Mouse (Mus musculus) myocyte (in vitro differentiated cells): Measurements from ENCODE around the gene Larp4b. TPM values are rescaled to one million over a fixed set of nuclear protein-coding genes. Genes with fewer than 3 reads are reported as not detected.

Experiments
- H3K27me3 ChIP-seq: one replicate; pipeline ENCODE4 v1.6.1; 2011; ENCODE audit not compliant: control insufficient read depth, insufficient read depth, insufficient read length
- H3K36me3 ChIP-seq: one replicate; pipeline ENCODE4 v1.6.1; 2011; ENCODE audit not compliant: control insufficient read depth, insufficient read depth
- H3K4me2 ChIP-seq: one replicate; pipeline ENCODE4 v1.6.1; 2011; ENCODE audit warnings: low read depth, control low read depth
- H3K4me3 ChIP-seq: one replicate; pipeline ENCODE4 v1.5.1; 2011; ENCODE audit warnings: mild to moderate bottlenecking, control low read depth, moderate library complexity
- H3K79me2 ChIP-seq: one replicate; pipeline ENCODE4 v1.6.1; 2011; ENCODE audit not compliant: control insufficient read depth, insufficient read depth
- H3ac ChIP-seq: one replicate; pipeline ENCODE4 v1.6.1; 2011; ENCODE audit not compliant: control insufficient read depth, insufficient read length
- CEBPB ChIP-seq: IDR thresholded peaks from 2 replicates; pipeline ENCODE4 v1.6.1; 2011; ENCODE audit warnings: mild to moderate bottlenecking, moderate library complexity; ENCODE audit not compliant: poor library complexity, insufficient read depth, severe bottlenecking
- E2F4 ChIP-seq: IDR thresholded peaks from one replicate; pipeline ENCODE4 v1.6.1; 2011; ENCODE audit warnings: mild to moderate bottlenecking, control low read depth, moderate library complexity; ENCODE audit not compliant: insufficient read depth
- MAX ChIP-seq: IDR thresholded peaks from one replicate; pipeline ENCODE4 v1.6.1; 2011; ENCODE audit warnings: low read depth, mild to moderate bottlenecking, control low read depth
- MYOD1 ChIP-seq, 3 experiments: IDR thresholded peaks; one replicate each; pipeline ENCODE4 v1.6.1; 2011; ENCODE audit warnings: control low read depth in 2 of 3, low read depth in 2 of 3, mild to moderate bottlenecking in 2 of 3, moderate library complexity in 1 of 3; ENCODE audit not compliant: insufficient read length in 2 of 3, control insufficient read depth in 1 of 3
- MYOG ChIP-seq, 3 experiments: IDR thresholded peaks; one replicate each; pipeline ENCODE4 v1.6.1; 2011; ENCODE audit warnings: control low read depth in 2 of 3, low read depth in 2 of 3, mild to moderate bottlenecking in 2 of 3; ENCODE audit not compliant: insufficient read length in 2 of 3, control insufficient read depth in 1 of 3, insufficient read depth in 1 of 3
- POLR2A ChIP-seq: IDR thresholded peaks from one replicate; pipeline ENCODE4 v1.6.1; 2011; ENCODE audit warnings: low read depth, mild to moderate bottlenecking, control low read depth, moderate library complexity; ENCODE audit not compliant: insufficient read length
- POLR2AphosphoS2 ChIP-seq: IDR thresholded peaks from one replicate; pipeline ENCODE4 v1.6.1; 2011; ENCODE audit warnings: low read depth, control low read depth; ENCODE audit not compliant: insufficient read length
- REST ChIP-seq: IDR thresholded peaks from one replicate; pipeline ENCODE4 v1.6.1; 2011; ENCODE audit warnings: mild to moderate bottlenecking, control low read depth, moderate library complexity; ENCODE audit not compliant: insufficient read depth, insufficient read length
- SRF ChIP-seq: IDR thresholded peaks from one replicate; pipeline ENCODE4 v1.6.1; 2011; ENCODE audit warnings: low read depth; ENCODE audit not compliant: control insufficient read depth, insufficient read length
- TCF12 ChIP-seq: IDR thresholded peaks from one replicate; pipeline ENCODE4 v1.6.1; 2011; ENCODE audit warnings: mild to moderate bottlenecking, control low read depth; ENCODE audit not compliant: poor library complexity, insufficient read depth, severe bottlenecking
- TCF3 ChIP-seq: IDR thresholded peaks from one replicate; pipeline ENCODE4 v1.6.1; 2011; ENCODE audit warnings: low read depth, control low read depth; ENCODE audit not compliant: insufficient read length
- USF1 ChIP-seq: IDR thresholded peaks from one replicate; pipeline ENCODE4 v1.6.1; 2011; ENCODE audit warnings: low read depth, mild to moderate bottlenecking, control low read depth, moderate library complexity
- polyA plus RNA-seq: library from polyadenylated mRNA; unstranded; fragments of >200 nt; fragmentation: generic; extraction: Trizol; gene quantifications from one replicate; pipeline ENCODE4 v1.2.1, GENCODE M21; 2012; ENCODE audit warnings: missing spikeins

The Larp4b gene
- polyA plus RNA-seq, 1 experiment, result 20.3 TPM

DNA sequence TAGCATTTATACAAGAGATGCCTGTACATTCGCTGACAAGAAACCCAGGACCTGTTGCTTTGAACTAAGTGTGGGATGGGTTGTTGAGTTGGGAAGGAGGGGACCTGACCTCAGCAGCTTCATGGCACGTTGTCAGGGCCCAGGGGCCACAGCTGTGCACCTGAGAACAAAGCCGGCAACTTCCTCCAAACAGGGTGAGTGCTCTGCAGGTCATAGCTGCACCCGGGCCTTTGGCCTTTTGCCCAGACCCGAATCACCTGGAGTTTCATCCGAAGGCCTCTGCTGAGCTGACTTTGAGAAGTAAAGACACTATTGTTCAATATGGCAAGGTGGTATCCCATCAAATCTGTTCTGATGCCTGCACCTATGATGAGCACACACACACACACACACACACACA lies 90.6 kb downstream of the Larp4b start:
- no peaks in the 10 kb centered on the region for H3K36me3 ChIP-seq
- H3K4me2 ChIP-seq, result no peak overlapping the region
- no peak overlapping the region for H3K4me3 ChIP-seq
- no peak overlapping the region for H3ac ChIP-seq
- no peaks in the 10 kb centered on the region for H3K27me3 ChIP-seq
- H3K79me2 ChIP-seq, result no peaks in the 10 kb centered on the region
- TF ChIP-seq E2F4 (no peak), SRF (no peak), POLR2A (no peak), USF1 (no peak), MYOG (IDR thresholded peaks at IDR 0.05; ENCODE audit: control insufficient read depth in 1 of 3, insufficient read depth in 1 of 3, insufficient read length in 2 of 3, low read depth in 2 of 3) (no peak), TCF3 (no peak), REST (no peak), MYOD1 (IDR thresholded peaks at IDR 0.05; ENCODE audit: control insufficient read depth in 1 of 3, insufficient read length in 2 of 3, low read depth in 2 of 3) (no peak), POLR2AphosphoS2 (no peak), MAX (no peak), CEBPB (no peak), TCF12 (no peak)

DNA sequence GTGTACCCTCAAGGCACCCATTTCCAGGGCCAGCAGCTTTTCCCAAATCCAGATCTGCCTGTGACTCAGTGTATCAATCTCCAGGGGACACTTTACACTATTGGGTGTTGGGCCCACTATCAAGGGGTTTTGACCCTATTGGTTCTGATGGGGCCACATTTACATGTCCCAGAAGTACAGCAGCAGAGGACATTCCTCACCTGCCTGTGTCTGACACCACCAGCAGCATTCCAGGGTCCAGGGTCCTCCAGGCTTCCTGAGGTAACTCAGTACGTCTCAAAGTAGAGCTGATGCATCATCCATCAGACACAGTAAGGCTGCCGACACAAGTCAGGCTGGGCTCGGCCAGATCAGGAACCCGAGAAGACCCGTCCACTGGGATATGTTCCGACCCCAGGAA lies 91.0 kb downstream of the Larp4b start:
- Histone ChIP-seq H3ac (no peak overlapping the region), H3K27me3 (no peaks in the 10 kb centered on the region), H3K36me3 (no peaks in the 10 kb centered on the region), H3K4me2 (no peak overlapping the region), H3K79me2 (no peaks in the 10 kb centered on the region), H3K4me3 (no peak overlapping the region)
- TF ChIP-seq MYOD1 (IDR thresholded peaks at IDR 0.05; ENCODE audit: control insufficient read depth in 1 of 3, insufficient read length in 2 of 3, low read depth in 2 of 3) (no peak), POLR2A (no peak), E2F4 (no peak), POLR2AphosphoS2 (no peak), TCF3 (no peak), CEBPB (no peak), MAX (no peak), REST (no peak), SRF (no peak), USF1 (no peak), TCF12 (no peak), MYOG (IDR thresholded peaks at IDR 0.05; ENCODE audit: control insufficient read depth in 1 of 3, insufficient read depth in 1 of 3, insufficient read length in 2 of 3, low read depth in 2 of 3) (no peak)

DNA sequence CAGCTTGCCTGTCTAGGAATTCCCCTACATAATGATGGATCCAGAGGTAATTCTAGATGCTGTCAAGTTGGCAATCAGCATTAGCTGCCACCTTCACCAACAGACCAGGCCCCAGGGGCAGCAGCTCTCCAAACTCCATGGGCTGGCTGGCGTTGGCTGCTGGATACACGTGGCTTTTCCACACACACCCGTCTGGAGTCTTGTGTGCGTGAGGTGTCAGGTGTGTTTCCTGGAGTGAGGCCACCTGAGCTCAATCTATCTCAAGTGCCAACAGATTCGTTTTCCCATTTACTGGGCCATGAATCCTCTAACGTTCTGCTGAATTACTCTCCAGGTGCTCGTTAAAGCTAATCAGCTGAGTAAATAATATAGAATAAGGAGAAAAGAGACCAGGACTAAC lies 93.5 kb downstream of the Larp4b start:
- Histone ChIP-seq H3ac (no peak overlapping the region), H3K4me3 (no peak overlapping the region), H3K36me3 (no peaks in the 10 kb centered on the region), H3K27me3 (no peaks in the 10 kb centered on the region), H3K79me2 (no peaks in the 10 kb centered on the region), H3K4me2 (no peak overlapping the region)
- TF ChIP-seq MYOG (IDR thresholded peaks at IDR 0.05; ENCODE audit: control insufficient read depth in 1 of 3, insufficient read depth in 1 of 3, insufficient read length in 2 of 3, low read depth in 2 of 3) (no peak), USF1 (no peak), POLR2AphosphoS2 (no peak)

DNA sequence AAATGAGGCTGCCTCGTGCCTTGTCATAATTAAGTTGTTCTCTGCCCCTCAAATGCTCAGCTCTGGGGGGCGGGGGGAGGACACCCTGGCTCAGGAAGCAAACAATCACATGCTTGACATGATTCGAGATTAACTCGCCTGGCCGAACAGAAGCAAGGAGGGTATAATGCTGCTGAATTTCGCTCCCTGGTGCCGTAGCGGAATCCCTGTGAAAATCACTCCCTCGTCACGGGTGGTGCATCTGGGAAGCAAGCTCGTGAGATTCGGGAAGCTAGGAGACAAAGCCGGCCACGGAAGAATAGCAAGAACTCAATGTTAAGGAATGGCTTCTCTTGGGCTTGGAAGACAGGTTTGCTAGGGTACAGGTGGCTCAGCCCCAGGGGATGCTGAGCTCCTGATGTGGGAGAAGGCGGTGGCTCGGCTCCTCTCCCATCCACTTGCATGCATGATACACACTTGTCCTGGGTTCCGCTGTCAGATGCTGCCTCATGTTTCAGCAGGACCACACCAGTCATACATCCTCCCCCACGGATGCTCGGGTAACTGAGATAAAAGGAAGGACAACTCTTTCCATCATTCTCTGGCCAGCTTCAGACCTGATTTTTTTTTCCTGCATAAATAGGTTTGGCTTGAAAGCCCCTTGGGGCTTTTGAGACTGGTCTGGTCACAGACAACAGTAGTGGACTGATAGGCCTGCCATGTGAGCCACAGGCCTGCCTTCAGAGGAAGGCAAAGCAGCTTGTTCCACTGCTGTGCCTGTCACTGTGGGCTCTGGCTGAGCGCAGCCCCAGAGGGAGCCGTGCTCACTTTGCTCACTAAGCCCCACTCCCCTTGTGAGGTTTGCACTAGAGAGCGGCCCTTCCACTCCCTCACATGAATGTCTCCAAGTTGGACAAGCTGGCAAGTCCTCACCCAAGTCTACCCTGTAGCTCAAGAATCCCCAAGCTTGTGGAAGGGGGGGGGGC lies 94.2 kb downstream of the Larp4b start:
- Histone ChIP-seq H3K36me3 (no peaks in the 10 kb centered on the region), H3K79me2 (no peaks in the 10 kb centered on the region), H3K4me2 (no peak overlapping the region), H3K4me3 (no peak overlapping the region), H3ac (no peak overlapping the region), H3K27me3 (no peaks in the 10 kb centered on the region)
- no peak for TF ChIP-seq POLR2AphosphoS2
- TF ChIP-seq POLR2A, result no peak
- TF ChIP-seq MYOD1 (IDR thresholded peaks at IDR 0.05; ENCODE audit: control insufficient read depth in 1 of 3, insufficient read length in 2 of 3, low read depth in 2 of 3), result no peak
- TF ChIP-seq USF1, result no peak
- no peak for TF ChIP-seq MAX
- no peak for TF ChIP-seq CEBPB
- no peak for TF ChIP-seq MYOG (IDR thresholded peaks at IDR 0.05; ENCODE audit: control insufficient read depth in 1 of 3, insufficient read depth in 1 of 3, insufficient read length in 2 of 3, low read depth in 2 of 3)
- TF ChIP-seq E2F4, result no peak
- no peak for TF ChIP-seq REST
- no peak for TF ChIP-seq SRF

DNA sequence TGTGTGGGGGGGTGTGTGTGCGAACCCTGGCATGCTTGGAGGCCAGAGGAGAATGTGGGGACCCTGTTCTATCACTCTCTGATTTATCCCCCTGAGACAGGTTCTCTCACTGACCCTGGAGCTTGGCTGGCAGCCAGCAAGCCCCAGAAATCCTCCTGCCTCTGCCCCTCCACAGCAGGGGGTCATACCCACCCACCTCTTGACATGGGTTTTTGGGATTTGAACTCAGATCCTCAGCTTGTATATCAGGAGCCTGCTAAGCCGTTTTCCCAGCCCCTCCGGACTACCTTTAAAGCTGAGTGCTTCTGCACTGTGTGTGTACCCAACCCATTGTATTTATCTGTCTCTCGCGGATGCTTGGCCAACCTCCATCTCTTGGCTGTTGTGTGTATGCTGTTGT lies 95.8 kb downstream of the Larp4b start:
- Histone ChIP-seq H3K27me3 (no peaks in the 10 kb centered on the region), H3ac (no peak overlapping the region), H3K79me2 (no peaks in the 10 kb centered on the region), H3K4me3 (no peak overlapping the region), H3K36me3 (no peaks in the 10 kb centered on the region), H3K4me2 (no peak overlapping the region)
- TF ChIP-seq SRF (no peak), REST (no peak), MYOD1 (IDR thresholded peaks at IDR 0.05; ENCODE audit: control insufficient read depth in 1 of 3, insufficient read length in 2 of 3, low read depth in 2 of 3) (no peak), POLR2AphosphoS2 (no peak), USF1 (no peak), TCF12 (no peak), TCF3 (no peak)
